Mouse (Mus musculus) splenic B cell, adult 2 months (primary cell): ENCODE results near the gene Qprt.

Experiments
- DNase-seq: peaks from one replicate; pipeline ENCODE4 v3.0.0-alpha.2; 2011; ENCODE audit warnings: low read depth, low spot score
- H3K27me3 ChIP-seq: 2 replicates; pipeline ENCODE4 v1.6.1; 2012; ENCODE audit warnings: mild to moderate bottlenecking, low read length, moderate library complexity, mixed read lengths; ENCODE audit not compliant: control insufficient read depth, poor library complexity, insufficient read depth, severe bottlenecking
- H3K36me3 ChIP-seq: 2 replicates; pipeline ENCODE4 v1.6.1; 2012; ENCODE audit warnings: mild to moderate bottlenecking, low read length, moderate library complexity, mixed read lengths; ENCODE audit not compliant: control insufficient read depth, poor library complexity, insufficient read depth, severe bottlenecking

The Qprt gene

GRCm38 (mm10) chr7:127073221-127073620, 48.8 kb downstream of the Qprt start:
- H3K27me3 ChIP-seq, result no peaks in the 10 kb centered on the region
- DNase-seq, result no peak
- no peaks in the 10 kb centered on the region for H3K36me3 ChIP-seq

- no peak for DNase-seq
- Histone ChIP-seq H3K36me3 (no peaks in the 10 kb centered on the region), H3K27me3 (no peaks in the 10 kb centered on the region)
Observed at GRCm38 (mm10) chr7:127070871-127071413, 51.1 kb downstream of the Qprt start.

GRCm38 (mm10) chr7:127066317-127066716, 55.7 kb downstream of the Qprt start:
- DNase-seq, result no peak
- Histone ChIP-seq H3K36me3 (no peaks in the 10 kb centered on the region), H3K27me3 (no peaks in the 10 kb centered on the region)

GRCm38 (mm10) chr7:127065538-127065937, 56.5 kb downstream of the Qprt start:
- no peaks in the 10 kb centered on the region for H3K27me3 ChIP-seq
- DNase-seq, result peak; percentile 39
- no peaks in the 10 kb centered on the region for H3K36me3 ChIP-seq
